Mouse (Mus musculus): Measurements from ENCODE around the gene Abhd2.

DNA sequence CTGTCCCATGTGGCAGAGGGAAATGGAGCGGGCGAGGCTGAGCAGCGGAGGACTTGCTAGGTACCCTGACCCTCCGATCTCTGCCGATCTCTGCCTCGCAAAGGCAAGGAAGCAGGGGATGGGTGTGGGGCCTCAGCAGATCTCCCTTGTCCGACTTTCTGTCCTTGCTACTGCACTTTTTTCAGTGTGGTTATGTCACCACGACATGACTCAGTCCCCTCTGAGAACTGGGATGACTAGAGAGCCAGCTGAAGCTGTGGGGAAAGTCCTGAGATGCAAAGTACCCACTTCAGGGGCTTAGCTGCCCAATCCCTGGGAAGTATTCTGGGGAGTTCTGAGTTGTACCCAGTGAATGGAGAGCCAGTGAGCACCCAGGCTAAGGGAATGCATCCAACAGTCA is 114.1 kb downstream of the Abhd2 start:
- no peak for TF ChIP-seq POLR2A (IDR thresholded peaks at IDR 0.05; ENCODE audit: low read depth, low read length)
- TF ChIP-seq CTCF (IDR thresholded peaks at IDR 0.05; ENCODE audit: extremely low read depth, insufficient read depth, insufficient read length, insufficient replicate concordance), result no peak

Measured in spleen, adult 2 months (tissue).